Mouse (Mus musculus) 416B (cell line): ENCODE measurements around the gene Arrdc2.
A peak's percentile ranks its signal among the peaks of the same experiment; 100 is the strongest.

Experiments
- DNase-seq: peaks from one replicate; pipeline ENCODE4 v3.0.0; 2011; ENCODE audit warnings: low read depth

The Arrdc2 gene

DNA sequence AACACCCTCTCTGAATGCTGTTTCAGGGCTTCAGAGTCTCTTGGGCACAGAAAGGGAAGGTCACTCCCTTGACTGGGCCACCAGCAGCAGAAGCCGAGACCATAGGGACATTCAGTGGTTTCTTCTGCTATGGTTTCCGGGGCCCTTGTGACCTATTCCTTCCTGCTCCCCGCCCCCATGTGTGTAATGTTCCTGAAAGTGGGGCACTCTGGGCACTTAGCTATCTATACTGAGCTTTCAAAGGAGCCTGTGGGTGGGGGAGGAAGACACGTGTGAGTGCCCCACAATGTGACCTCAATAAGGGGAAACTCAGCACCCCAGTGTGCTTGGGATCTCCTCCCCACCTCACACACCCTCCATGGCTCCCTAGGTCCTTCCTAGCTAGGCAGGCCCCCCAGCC, 33.0 kb downstream of the Arrdc2 start:
- peak; percentile 65 for DNase-seq

- DNase-seq, result peak; percentile 87
Observed at GRCm38 (mm10) chr8:70804481-70805206, 34.9 kb downstream of the Arrdc2 start, which contains the start of gene Mast3. TSS of gene Mast3 (minus strand) at chr8:70805054.

- peak; percentile 71 for DNase-seq
Observed at GRCm38 (mm10) chr8:70803761-70804480, 35.6 kb downstream of the Arrdc2 start.

- no peak for DNase-seq
Observed at GRCm38 (mm10) chr8:70802786-70803510, 36.6 kb downstream of the Arrdc2 start.

GRCm38 (mm10) chr8:70801830-70802229, 37.7 kb downstream of the Arrdc2 start:
- no peak for DNase-seq

- no peak for DNase-seq
Observed at GRCm38 (mm10) chr8:70801156-70801555, 38.4 kb downstream of the Arrdc2 start.

GRCm38 (mm10) chr8:70800648-70801047, 38.9 kb downstream of the Arrdc2 start:
- DNase-seq, result no peak

- no peak for DNase-seq
Observed at GRCm38 (mm10) chr8:70798281-70798680, 41.2 kb downstream of the Arrdc2 start.

GRCm38 (mm10) chr8:70797081-70798070, 42.1 kb downstream of the Arrdc2 start:
- DNase-seq, result peak; percentile 93

DNA sequence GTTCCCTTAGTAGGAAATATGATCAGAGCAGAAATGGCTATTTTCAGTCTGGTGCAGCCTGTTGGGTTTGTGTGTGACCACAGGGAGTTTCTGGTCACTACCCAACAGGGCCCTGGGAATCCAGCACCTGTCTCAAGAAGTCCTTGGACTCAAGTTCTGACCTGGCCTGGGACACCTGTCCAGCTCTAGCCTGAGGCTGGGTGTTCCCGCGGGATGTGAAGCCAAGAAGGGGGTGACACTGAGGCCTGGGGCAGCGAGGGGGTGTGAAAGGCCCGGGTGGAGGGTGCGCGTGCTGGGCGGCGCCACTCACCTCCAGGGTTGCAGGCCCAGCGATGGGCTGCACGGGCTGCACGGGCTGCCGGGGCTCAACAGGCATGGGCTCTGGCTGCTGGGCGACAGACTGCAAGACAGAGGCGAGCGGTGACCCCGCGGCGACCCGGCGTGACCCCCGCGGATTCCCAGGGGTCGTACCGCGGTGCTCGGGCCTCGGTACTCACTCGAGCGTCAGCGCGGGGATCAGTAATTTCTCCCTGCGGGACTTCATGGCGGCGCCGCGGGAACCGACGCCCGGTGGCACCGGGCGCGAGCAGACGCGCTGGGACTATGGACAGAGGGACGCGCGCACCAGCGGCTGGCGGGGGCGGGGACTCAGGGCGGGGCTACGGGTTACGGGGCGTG, 43.0 kb downstream of the Arrdc2 start:
- DNase-seq, result no peak

DNA sequence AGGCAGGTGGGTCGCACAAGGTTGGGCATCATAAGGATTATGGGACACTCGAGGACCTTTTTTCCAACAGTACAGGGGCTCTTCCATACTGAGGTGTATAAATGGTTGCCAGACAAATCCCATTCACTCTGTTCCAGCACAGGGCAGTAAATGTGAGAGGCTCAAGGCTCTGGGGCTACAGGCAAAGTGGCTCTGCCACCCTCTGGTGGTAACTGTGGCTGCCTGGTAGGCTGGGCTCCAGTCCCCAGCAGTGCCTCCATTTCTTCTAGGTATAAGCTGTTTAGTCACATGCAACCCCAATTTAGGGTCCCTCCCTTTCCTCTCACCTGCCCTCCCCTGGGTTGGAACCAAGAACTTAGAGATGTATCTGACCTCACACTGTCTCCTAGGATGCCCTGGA, 44.1 kb downstream of the Arrdc2 start:
- DNase-seq, result no peak

- no peak for DNase-seq
Observed at GRCm38 (mm10) chr8:70794215-70794614, 45.3 kb downstream of the Arrdc2 start.

DNA sequence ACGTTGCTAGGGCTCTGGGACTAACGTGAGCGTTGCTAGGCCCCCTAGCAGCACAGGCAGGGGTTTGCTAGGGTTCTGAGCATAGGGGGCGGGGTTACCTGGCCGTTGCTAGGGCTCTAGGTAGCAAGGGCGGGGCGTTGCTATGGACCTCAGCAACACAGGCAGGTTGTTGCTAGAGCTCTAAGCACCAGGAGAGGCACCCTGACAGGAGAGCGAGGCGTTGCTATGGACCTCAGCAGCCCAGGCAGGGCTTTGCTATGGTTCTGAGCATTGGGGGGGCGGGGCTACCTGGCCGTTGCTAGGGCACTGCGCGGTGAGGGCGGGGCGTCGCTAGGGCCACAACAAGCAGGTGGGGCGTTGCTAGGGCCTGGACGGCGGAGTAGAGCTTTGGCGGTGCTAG, 46.8 kb downstream of the Arrdc2 start:
- DNase-seq, result no peak

DNA sequence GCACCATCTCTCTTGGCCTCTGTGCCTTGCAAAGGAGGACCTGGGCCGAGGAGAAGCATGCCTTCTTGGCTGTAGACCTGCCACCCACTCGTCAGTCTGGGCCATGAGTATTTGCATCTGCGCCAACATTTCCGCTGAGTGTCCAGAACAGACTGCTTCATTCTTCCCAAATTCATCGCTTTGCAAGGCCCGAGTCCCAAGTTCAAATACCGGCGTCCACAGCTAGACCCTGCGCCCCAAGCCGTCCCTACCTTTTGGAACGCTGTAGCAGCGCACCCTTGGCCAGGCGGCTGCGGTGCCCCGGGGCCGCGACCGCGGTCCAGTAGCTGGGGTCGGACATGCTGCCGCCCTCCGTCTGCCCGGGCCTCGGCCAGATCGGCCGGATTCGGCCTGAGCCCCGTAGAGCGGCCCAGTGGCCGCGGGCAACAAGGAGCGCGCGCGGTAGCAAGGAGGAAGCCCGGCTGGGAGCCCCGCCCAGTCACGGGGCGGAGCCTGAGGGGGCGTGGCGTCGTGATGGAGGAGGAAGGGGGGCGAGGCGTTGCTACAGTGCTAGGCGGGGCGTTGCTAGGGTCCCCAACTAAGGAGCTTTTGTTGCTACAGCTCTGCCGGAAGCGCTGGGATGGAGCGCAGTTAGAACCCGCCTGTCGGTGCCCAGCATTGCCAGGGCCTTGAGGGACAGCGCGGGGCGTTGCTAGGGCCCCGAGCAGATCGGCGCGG, 47.4 kb downstream of the Arrdc2 start:
- DNase-seq, result peak; percentile 97

- peak; percentile 97 for DNase-seq
Observed at GRCm38 (mm10) chr8:70791294-70791701, 48.2 kb downstream of the Arrdc2 start.

- no peak for DNase-seq
Observed at GRCm38 (mm10) chr8:70790846-70791245, 48.7 kb downstream of the Arrdc2 start.

DNA sequence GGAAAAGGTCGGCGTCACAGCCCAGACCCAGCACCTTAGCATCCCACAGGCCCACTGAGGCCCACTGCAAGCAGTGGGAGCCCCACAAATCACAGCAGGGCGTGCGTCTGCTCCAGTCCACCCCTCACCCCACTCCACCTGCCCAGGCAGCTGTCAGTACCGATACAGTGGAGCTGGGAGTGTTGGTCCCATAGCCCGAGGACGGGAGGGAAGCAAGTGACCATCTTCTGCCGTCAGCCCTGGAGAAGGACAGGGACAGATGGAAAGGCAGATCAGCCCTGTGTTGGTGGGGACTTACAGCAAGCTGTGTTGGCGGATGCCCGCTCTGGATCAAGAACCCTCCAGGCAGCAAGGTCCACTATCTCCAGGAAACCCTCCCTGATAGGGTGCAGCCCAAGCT, 50.5 kb downstream of the Arrdc2 start:
- no peak for DNase-seq

DNA sequence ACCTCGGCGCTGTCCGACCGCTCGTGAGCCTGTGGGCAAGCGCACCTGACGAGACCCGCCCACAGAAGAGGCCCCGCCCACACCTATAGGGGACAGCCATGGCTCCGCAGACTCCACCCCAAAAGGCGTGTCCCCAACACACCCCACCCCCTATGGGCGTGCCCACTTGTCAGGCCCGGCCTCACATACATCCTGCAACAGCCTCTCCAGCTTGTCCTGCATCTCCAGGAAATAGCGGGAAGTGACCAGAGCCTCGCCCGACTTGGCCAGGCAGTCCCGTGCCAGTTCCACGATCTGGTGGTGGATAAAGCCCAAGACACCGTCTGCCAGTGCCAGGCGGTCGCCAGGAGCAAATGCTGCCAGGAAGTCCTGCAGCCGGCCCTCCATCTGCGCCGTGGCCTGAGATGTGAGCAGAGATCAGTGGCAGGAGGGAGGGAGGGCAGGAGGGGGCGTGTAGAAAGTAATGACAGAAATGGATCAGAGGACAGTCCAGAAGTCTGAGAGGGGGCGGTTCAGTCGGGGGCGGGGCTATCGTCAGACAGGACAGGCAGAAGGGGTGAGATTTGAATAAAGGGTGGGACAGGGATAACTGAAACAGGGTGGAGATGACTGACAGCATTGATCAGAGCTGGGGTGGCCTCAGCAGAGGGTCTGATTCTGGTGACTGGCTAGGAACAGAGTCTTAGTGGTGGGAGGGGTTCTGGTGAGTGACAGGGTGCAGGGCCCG, 51.4 kb downstream of the Arrdc2 start:
- no peak for DNase-seq

GRCm38 (mm10) chr8:70787051-70787445, 52.5 kb downstream of the Arrdc2 start:
- no peak for DNase-seq
